Mouse (Mus musculus) forebrain, postnatal 0 days (tissue): ENCODE measurements around the gene Wdr75. TPM values are rescaled to one million over a fixed set of nuclear protein-coding genes. Genes with fewer than 3 reads are reported as not detected.

Source experiments
- ATAC-seq: fragments of 200-750 bp; cut with Nextera tagmentation; 2 replicates; pipeline ENCODE4 v1.8.0; 2017; ENCODE audit warnings: mild to moderate bottlenecking, moderate library complexity
- DNase-seq: peaks from one replicate; pipeline ENCODE4 v3.0.0-alpha.2; 2015
- H3K27ac ChIP-seq: fragments of 300-500 bp; sonication (generic); 2 replicates; pipeline ENCODE4 v1.5.1; 2014; ENCODE audit warnings: low read depth, mild to moderate bottlenecking, antibody characterized with exemption, low read length, moderate library complexity, mixed read lengths
- H3K27me3 ChIP-seq: fragments of 300-500 bp; sonication (generic); 2 replicates; pipeline ENCODE4 v1.6.1; 2014; ENCODE audit warnings: mild to moderate bottlenecking, low read length, mixed read lengths; ENCODE audit not compliant: insufficient read depth
- H3K36me3 ChIP-seq: fragments of 300-500 bp; sonication (generic); 2 replicates; pipeline ENCODE4 v1.6.1; 2014; ENCODE audit warnings: mild to moderate bottlenecking, moderate library complexity; ENCODE audit not compliant: insufficient read depth
- H3K4me1 ChIP-seq: fragments of 300-500 bp; sonication (generic); 2 replicates; pipeline ENCODE4 v1.6.1; 2014; ENCODE audit warnings: antibody characterized with exemption; ENCODE audit not compliant: insufficient read depth
- H3K4me2 ChIP-seq: fragments of 300-500 bp; sonication (generic); 2 replicates; pipeline ENCODE4 v1.6.1; 2014; ENCODE audit warnings: low read depth, mild to moderate bottlenecking, moderate library complexity
- H3K4me3 ChIP-seq: fragments of 300-500 bp; sonication (generic); 2 replicates; pipeline ENCODE4 v1.5.1; 2014; ENCODE audit warnings: low read depth, low read length, mixed read lengths
- H3K9ac ChIP-seq: fragments of 300-500 bp; sonication (generic); 2 replicates; pipeline ENCODE4 v1.6.1; 2014; ENCODE audit warnings: mild to moderate bottlenecking
- H3K9me3 ChIP-seq: fragments of 300-500 bp; sonication (generic); 2 replicates; pipeline ENCODE4 v1.6.1; 2016; ENCODE audit warnings: low read length
- CTCF ChIP-seq: sonication (generic); IDR thresholded peaks from 2 replicates; pipeline ENCODE4 v1.5.1; 2016; ENCODE audit warnings: antibody characterized with exemption, control low read depth, low read depth
- WGBS: fragments of 180-500 bp; shearing (Covaris S2); extraction: QIAGEN DNeasy Blood & Tissue Kit; methylation state at CpG from one replicate; pipeline ENCODE4 v1.1.7; 2014; 5-methylcytosine and 5-hydroxymethylcytosine counted together
- polyA plus RNA-seq: library from polyadenylated mRNA; unstranded; fragments of >200 nt; fragmentation: Nextera tagmentation; extraction: Ambion mirVana; gene quantifications from 2 replicates; pipeline ENCODE4 v1.2.1, GENCODE M21; 2015
- total RNA-seq: library from RNA; depleted of rRNA; stranded (reverse); fragments of >200 nt; gene quantifications from 2 replicates; pipeline ENCODE4 v1.2.3, GENCODE M21; 2014; rRNA removed

The Wdr75 gene
- total and polyA plus RNA-seq, 2 experiments from 2014 or later = 38.1 to 145 TPM

DNA sequence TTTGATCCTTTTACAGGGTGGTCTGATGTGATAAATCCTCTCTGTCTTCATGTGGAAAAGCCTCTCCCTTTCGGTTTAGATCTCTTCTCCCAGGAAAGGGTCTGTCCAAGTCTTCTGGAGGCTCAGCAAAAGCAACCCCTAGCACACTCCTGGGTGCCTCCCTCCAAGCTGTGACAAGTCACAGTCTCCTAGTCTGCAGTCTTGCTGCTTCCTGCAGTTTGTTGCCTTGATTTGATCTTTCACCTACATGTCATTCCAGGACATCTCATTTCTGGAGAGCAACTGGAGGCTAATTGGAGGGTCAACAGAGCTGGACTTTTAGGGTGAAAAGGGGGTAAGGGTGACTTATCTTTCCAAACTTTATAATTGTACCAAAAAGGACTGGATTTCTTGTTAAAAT lies 70.3 kb downstream of the Wdr75 start:
- H3K4me1 ChIP-seq = no peaks in the 10 kb centered on the region
- H3K9me3 ChIP-seq = no peaks in the 10 kb centered on the region
- DNase-seq = no peak
- no peaks in the 10 kb centered on the region for H3K27me3 ChIP-seq
- no peak overlapping the region for H3K4me3 ChIP-seq
- WGBS = 65% methylated on average over 1 of the region's 1 CpGs
- H3K4me2 ChIP-seq = no peak overlapping the region
- H3K27ac ChIP-seq = no peak overlapping the region
- no peak overlapping the region for H3K9ac ChIP-seq
- no peak for TF ChIP-seq CTCF
- no peak for ATAC-seq
- H3K36me3 ChIP-seq = no peaks in the 10 kb centered on the region

DNA sequence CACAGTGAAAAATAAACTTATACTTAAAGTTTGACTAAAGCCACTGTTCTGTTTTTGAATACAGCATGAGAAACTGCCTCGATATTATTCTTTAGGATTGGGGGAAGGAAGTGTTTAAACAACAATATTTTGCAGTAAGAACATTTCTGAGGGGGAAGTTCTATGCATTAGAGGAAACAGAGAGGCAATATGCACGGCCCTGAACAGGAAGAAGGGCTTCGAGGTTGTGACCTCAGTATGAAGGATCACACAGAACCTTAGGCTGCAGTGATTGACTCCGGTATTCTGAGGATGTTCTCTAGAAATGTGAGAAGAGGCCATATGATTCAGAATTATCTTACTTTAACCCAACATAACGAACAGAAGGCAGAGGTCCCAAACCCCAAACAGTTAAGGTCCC lies 70.8 kb downstream of the Wdr75 start:
- no peak overlapping the region for H3K9ac ChIP-seq
- H3K27me3 ChIP-seq = no peaks in the 10 kb centered on the region
- DNase-seq (no peak), ATAC-seq (no peak)
- H3K4me2 ChIP-seq = no peak overlapping the region
- no peaks in the 10 kb centered on the region for H3K9me3 ChIP-seq
- TF ChIP-seq CTCF = no peak
- no peak overlapping the region for H3K4me3 ChIP-seq
- 85% methylated on average over 5 of the region's 5 CpGs for WGBS
- H3K27ac ChIP-seq = no peak overlapping the region
- no peaks in the 10 kb centered on the region for H3K4me1 ChIP-seq
- no peaks in the 10 kb centered on the region for H3K36me3 ChIP-seq

DNA sequence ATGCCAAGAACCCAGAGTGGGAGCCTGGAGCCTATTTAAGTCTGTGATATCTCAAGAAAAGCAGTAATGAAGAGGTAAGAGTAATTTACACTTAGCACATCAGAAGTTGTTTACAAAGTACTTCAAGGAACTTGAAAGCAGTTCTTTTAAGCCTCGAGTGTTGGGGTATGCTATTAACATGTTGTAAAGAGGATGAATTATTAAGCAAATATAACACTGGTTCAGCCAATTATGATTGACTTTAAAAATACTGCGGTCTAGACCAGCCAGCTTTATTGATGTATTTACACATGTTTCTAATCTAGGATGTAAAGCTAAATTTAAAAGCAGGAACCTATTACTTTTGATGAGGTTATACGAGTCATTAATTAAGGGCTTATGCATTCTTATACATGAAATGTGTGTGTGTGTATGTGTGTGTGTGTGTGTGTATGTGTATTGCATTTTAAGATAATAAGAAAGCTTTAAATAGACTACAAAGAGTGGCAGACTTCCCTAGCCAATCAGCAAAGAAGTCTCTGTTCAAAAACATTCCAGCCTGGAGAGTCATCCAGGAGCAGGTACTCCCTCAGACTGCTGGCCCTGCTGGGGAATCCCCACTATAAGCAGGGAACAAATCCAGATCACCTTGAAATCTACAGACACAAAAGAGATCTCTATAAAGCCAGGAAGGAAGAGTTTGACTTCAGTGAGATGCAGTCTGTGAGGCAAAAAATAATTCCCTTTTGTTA lies 71.5 kb downstream of the Wdr75 start:
- Histone ChIP-seq H3K36me3 (no peaks in the 10 kb centered on the region), H3K4me1 (no peaks in the 10 kb centered on the region), H3K9ac (no peak overlapping the region), H3K4me2 (no peak overlapping the region), H3K27ac (no peak overlapping the region), H3K27me3 (no peaks in the 10 kb centered on the region), H3K4me3 (no peak overlapping the region), H3K9me3 (no peaks in the 10 kb centered on the region)
- no peak for TF ChIP-seq CTCF
- WGBS = 70% methylated on average over 3 of the region's 3 CpGs
- no peak for DNase-seq
- no peak for ATAC-seq

DNA sequence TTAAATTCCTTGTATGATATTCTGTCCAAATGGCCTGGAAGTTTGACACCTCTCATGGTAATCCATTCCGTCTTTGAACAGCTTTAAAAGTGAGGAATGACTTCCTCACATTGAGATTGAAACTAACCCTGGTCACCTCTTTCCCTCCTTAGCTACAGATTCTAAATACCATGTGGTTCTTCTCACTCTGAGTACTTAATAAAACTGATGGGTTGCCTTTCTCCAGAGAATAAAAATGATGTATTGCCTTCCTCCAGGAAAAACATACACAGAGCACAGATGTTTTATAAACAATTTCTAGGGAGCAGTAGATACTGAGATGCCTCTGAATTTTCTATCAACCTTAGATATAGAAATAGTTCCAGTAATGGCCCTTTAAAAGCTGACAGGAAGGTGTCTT lies 73.1 kb downstream of the Wdr75 start:
- Histone ChIP-seq H3K9me3 (no peaks in the 10 kb centered on the region), H3K4me2 (no peak overlapping the region), H3K27me3 (no peaks in the 10 kb centered on the region), H3K4me3 (no peak overlapping the region), H3K27ac (no peak overlapping the region), H3K4me1 (no peaks in the 10 kb centered on the region), H3K36me3 (no peaks in the 10 kb centered on the region), H3K9ac (no peak overlapping the region)
- 84% methylated on average over 1 of the region's 1 CpGs for WGBS
- no peak for ATAC-seq
- TF ChIP-seq CTCF = no peak
- no peak for DNase-seq

DNA sequence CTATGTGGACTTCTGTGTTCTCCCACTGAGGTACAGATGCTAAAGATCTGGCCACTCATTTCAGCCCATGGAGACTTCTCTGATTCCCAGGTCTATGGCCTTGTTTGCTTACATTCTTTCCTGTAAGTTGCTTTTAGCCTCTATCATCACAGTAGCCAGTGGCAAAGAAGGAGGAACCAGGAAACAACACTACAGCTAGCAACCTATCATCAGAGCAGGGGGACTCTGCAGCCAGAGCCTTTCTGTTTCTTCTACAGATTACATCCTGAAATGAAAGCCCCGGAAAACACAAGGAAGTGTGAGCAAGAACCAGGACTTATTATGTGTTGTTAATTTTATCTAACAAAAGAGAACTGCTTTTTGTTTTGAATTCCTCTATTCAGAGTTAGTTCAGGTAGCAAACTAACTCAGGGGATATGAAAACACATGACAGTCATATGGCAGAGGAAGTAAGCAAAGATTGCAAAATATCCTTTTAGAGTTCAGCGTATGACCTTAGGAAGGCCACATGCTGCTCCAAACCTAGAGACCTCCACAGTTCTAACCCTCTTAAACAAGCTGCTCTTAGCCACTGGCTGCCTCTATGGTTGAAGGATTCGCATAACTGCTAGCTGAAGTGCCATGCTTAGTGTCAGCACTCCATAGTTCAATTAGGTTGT lies 73.6 kb downstream of the Wdr75 start:
- no peak overlapping the region for H3K4me2 ChIP-seq
- H3K27me3 ChIP-seq = no peaks in the 10 kb centered on the region
- 85% methylated on average over 3 of the region's 3 CpGs for WGBS
- no peak for TF ChIP-seq CTCF
- no peak overlapping the region for H3K27ac ChIP-seq
- no peak overlapping the region for H3K4me3 ChIP-seq
- DNase-seq (no peak), ATAC-seq (no peak)
- no peaks in the 10 kb centered on the region for H3K36me3 ChIP-seq
- no peak overlapping the region for H3K9ac ChIP-seq
- no peaks in the 10 kb centered on the region for H3K9me3 ChIP-seq
- no peaks in the 10 kb centered on the region for H3K4me1 ChIP-seq

Other genes with a start within 250 kb of the Wdr75 start
- not detected in 2 replicates for gene Gm5269, start 95.1 kb downstream of the Wdr75 start, total RNA-seq
- not detected in 2 replicates for gene Gm5269, start 95.1 kb downstream of the Wdr75 start, polyA plus RNA-seq
- gene Slc40a1, start 131.4 kb downstream of the Wdr75 start, total RNA-seq = 12.3 and 13.9 TPM in 2 replicates
- gene Slc40a1, start 131.4 kb downstream of the Wdr75 start, polyA plus RNA-seq = 23.8 and 28.7 TPM in 2 replicates